Mouse (Mus musculus): ENCODE measurements around the gene Kcnq2.

DNA sequence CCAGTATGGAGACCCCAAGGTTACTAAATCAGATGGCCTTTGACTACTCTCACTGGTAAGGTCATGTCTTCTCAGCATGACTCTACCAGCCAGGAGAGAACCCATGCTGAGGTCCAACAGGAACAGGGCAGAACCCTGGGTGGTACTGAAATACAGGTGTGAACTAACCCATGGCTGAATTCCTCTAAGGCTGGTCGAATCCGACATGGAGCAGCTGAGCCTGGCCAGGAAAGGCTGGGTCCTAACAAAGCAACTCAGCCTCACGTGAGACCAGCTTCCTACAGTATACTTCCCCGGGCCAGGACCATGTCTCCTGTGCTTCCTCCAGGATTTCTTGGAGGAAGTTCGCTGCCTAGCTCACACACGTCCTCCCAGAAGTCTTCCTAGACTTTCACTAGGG is 98.5 kb downstream of the Kcnq2 start:
- no peak for TF ChIP-seq POLR2A (IDR thresholded peaks at IDR 0.05; ENCODE audit: control insufficient read depth, extremely low read depth, insufficient read depth, low read length, poor library complexity)
- no peak for TF ChIP-seq CTCF (IDR thresholded peaks at IDR 0.05; ENCODE audit: borderline replicate concordance, control insufficient read depth, extremely low read depth, insufficient read depth, low read length, poor library complexity)
